Mouse (Mus musculus) adrenal gland, adult 2 months (tissue): ENCODE data around the gene Tmem259. TPM values are rescaled to one million over a fixed set of nuclear protein-coding genes. Genes with fewer than 3 reads are reported as not detected.

Experiments
- DNase-seq: peaks from one replicate; pipeline ENCODE4 v3.0.0; 2021
- polyA plus RNA-seq: library from polyadenylated mRNA; depleted of rRNA; stranded (reverse); fragments of >200 nt; gene quantifications from 2 replicates; pipeline ENCODE4 v1.2.3, GENCODE M21; 2012
- total RNA-seq, 2 experiments: library from RNA; stranded (reverse); gene quantifications; 2 replicates each; pipeline ENCODE4 v1.2.3; 2021

Gene Tmem259
- total and polyA plus RNA-seq, 3 experiments = 142 to 619 (median 143) TPM

GRCm38 (mm10) chr10:79987771-79988505 is 3.8 kb upstream of the Tmem259 start:
- no peak for DNase-seq

GRCm38 (mm10) chr10:79986963-79987362 is 2.8 kb upstream of the Tmem259 start:
- peak; percentile 85 for DNase-seq

- peak; percentile 88 for DNase-seq
These were observed 2.2 kb upstream of the Tmem259 start for GRCm38 (mm10) chr10:79986232-79986878.

GRCm38 (mm10) chr10:79985334-79986231 is 1.5 kb upstream of the Tmem259 start:
- peak; percentile 70 for DNase-seq

- DNase-seq = peak; percentile 97
These were observed 741 bp upstream of the Tmem259 start for GRCm38 (mm10) chr10:79984871-79985270.

GRCm38 (mm10) chr10:79983670-79984069 is 460 bp downstream of the Tmem259 start:
- DNase-seq = peak; percentile 82

GRCm38 (mm10) chr10:79983205-79983604 is 925 bp downstream of the Tmem259 start:
- no peak for DNase-seq

GRCm38 (mm10) chr10:79979401-79980155 is 4.6 kb downstream of the Tmem259 start:
- DNase-seq = no peak

GRCm38 (mm10) chr10:79978061-79978460 is 6.1 kb downstream of the Tmem259 start:
- no peak for DNase-seq

GRCm38 (mm10) chr10:79977324-79977723 is 6.8 kb downstream of the Tmem259 start:
- DNase-seq = no peak

GRCm38 (mm10) chr10:79976722-79977107 is 7.4 kb downstream of the Tmem259 start:
- no peak for DNase-seq

GRCm38 (mm10) chr10:79976071-79976721 is 7.9 kb downstream of the Tmem259 start:
- DNase-seq = no peak

- DNase-seq = no peak
These were observed 9.5 kb downstream of the Tmem259 start for GRCm38 (mm10) chr10:79974668-79975067.

- no peak for DNase-seq
These were observed 10.0 kb downstream of the Tmem259 start for GRCm38 (mm10) chr10:79974087-79974486.

GRCm38 (mm10) chr10:79972831-79973230 is 11.3 kb downstream of the Tmem259 start:
- DNase-seq = no peak

GRCm38 (mm10) chr10:79971183-79971497 is 13.0 kb downstream of the Tmem259 start:
- DNase-seq = no peak

GRCm38 (mm10) chr10:79970415-79971182 is 13.5 kb downstream of the Tmem259 start, which contains the start of gene Grin3b:
Gene Grin3b, plus strand, starts transcription at chr10:79970715.
- no peak for DNase-seq

- no peak for DNase-seq
These were observed 15.0 kb downstream of the Tmem259 start for GRCm38 (mm10) chr10:79969124-79969568.

GRCm38 (mm10) chr10:79968181-79968580 is 15.9 kb downstream of the Tmem259 start:
- DNase-seq = no peak

GRCm38 (mm10) chr10:79966886-79967400 is 17.2 kb downstream of the Tmem259 start:
- DNase-seq = no peak
